Mouse (Mus musculus) hindlimb bud, embryonic 11.5 days (tissue): ENCODE measurements around the gene Cd86.

Source experiments
- DNase-seq: peaks from one replicate; pipeline ENCODE4 v3.0.0-alpha.2; 2012; ENCODE audit warnings: low read depth, low spot score; ENCODE audit errors: extremely low spot score

Cd86 gene

DNA sequence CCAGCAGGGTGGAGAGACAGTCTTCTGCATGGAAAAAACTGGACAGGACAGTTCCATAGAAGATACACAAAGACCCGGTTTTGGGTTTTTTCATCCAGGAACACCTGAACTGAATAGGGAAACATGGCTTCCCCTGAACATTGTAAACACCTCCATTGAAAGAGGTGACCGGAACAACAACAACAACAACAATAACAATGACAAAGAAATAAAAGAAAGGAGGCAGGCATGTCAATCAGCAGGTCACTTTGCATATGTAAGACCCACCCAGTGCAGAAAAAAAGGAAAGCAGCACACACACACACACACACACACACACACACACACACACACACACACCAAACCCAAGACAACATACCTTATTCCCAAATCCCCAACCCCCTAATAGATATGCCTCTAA is 52.2 kb downstream of the Cd86 start:
- DNase-seq: no peak

DNA sequence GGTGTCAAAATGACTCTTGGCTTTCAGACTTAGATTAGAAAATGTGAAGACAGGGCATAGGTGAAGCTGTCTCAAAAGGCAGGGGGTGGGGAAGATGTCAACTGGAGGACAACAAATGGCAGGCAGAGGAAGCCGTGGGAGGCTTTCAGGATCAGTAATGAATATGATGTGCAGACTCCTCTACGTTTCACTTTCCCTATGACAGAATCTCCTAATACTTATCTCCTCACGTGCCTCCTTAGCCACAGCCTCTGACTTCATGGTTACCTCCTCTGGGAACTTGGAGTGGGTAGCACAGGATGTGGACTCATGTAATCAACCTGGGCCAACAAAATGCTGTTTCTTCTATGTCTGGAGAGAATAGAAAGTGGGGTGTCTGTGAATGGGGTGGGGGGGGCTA is 63.2 kb downstream of the Cd86 start:
- no peak for DNase-seq

DNA sequence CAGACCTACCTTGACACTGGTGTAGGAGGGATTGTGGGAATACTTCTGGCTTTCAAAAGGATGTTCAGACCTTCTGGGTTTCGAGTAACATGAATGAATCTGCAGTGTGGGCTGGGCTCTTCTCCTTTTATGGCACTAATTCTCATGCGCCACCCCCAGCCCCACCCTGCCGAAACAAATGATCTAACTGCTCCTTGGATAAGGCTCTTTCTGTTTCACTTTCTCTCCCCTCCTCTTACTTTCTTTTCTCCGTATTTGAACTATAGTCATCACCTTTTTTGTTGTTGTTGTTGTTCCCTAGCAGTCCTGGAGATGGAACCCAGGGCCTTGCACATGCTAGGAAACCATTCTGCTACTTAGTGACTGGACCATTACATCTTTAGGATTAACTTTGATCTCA is 67.6 kb downstream of the Cd86 start:
- DNase-seq: no peak

DNA sequence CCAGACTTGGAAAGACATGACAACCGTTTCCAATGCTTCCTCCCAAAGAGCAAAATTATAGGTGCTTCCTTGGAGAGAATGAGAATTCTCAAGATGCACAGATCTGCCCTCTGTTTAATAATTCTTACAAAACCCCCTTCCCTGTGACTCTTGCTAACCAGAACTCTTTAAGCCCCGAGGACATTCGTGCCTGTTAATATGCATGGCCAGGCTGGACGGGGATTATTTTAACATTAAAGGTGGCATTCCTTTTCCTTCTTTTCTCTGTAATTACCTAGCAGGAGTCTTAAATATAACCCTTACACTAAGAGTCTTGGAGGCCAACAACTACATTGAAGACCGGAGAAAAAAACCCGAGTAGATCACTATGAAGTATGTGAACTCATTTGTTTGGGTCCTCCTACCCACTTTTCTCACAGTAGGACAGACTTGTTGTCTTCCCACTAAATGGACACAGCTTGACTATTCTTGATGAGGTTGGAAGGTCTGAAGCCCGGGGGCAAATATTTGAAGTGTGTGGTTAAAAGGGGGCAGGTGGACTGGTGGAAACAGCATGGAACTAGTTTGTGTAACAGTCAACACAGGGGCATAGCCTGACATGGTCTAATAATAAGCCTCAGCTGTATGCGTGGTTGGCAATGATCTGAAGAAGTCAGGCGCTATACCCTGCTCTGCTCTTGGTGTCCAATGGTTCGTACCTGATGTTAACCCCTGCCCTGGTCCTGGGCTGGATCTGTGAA is 69.0 kb downstream of the Cd86 start:
- no peak for DNase-seq

DNA sequence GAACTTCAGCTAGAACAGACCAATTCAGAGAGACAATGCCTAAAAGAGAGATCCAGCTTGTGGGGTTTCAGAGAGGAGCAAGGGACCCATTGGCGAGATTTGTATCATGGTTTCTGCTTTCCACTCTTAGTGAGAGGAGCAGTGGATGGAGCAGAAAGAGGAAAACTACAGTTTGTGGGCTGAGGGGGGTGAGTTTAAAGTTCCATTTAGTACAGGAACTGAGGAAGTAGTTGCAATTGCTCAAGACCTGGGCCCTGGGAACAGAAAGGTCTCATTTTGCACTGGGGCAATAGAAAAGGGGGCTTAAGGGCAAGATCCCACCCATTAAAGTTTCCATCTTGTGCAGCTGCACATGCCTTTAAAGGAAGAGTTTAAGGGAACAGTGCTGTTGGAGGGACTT is 76.0 kb downstream of the Cd86 start:
- no peak for DNase-seq

DNA sequence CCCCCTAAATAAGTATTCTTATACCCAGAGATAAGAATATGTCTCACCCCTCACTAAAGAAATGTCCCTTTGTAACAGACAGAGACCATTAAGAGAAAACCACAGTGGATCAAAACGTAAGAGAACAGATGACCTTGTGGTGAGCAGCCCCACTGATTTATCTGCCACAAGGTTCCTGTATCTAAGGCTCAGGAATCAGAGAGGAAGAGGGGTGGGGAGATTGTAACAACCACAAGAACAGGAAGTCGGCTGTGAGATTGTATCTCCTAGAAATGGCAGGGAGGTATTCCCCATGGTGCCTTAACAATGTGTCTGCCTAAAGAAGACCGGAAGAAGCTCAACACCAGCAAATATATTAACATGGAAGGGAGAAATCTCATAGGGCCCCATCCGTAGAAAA is 77.9 kb downstream of the Cd86 start:
- no peak for DNase-seq

DNA sequence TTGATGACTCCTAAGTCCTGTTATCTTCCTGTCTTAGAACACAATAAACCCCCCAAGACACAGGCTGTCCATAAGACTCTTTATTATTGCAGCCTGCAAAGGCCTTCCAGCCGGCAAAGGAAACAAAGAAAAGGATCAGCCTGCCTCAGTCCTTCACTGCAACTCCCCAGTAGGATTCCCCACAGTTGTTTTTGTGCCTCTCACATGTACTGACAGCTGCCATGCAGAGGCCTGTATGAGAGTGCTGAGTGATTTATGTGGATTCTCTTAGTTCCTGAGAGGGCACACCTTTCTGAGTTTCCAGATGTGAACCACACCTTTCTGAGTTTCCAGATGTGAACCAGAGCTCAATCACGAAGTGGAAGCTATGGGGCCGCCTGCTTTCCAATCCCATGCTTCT is 83.8 kb downstream of the Cd86 start:
- DNase-seq: no peak

DNA sequence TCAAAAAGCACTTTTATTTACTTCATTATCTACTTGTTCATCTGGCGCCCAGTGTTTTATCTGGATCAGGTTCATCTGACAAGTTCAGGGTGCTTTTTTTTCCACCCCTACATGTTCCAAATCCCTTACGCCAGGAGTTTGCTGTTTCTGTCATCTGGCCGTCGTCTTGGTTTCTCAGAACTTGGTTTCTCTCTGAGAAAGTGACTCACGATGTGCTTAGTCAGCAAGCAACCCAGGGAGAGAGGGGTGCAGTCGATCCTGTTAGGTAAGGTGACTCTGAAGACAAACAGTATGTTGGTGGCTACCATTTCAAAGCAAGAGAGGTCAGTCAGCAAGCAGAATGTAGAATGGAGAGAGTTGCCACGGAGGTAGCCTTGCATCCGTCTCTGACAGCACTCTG is 93.9 kb downstream of the Cd86 start:
- DNase-seq: no peak

DNA sequence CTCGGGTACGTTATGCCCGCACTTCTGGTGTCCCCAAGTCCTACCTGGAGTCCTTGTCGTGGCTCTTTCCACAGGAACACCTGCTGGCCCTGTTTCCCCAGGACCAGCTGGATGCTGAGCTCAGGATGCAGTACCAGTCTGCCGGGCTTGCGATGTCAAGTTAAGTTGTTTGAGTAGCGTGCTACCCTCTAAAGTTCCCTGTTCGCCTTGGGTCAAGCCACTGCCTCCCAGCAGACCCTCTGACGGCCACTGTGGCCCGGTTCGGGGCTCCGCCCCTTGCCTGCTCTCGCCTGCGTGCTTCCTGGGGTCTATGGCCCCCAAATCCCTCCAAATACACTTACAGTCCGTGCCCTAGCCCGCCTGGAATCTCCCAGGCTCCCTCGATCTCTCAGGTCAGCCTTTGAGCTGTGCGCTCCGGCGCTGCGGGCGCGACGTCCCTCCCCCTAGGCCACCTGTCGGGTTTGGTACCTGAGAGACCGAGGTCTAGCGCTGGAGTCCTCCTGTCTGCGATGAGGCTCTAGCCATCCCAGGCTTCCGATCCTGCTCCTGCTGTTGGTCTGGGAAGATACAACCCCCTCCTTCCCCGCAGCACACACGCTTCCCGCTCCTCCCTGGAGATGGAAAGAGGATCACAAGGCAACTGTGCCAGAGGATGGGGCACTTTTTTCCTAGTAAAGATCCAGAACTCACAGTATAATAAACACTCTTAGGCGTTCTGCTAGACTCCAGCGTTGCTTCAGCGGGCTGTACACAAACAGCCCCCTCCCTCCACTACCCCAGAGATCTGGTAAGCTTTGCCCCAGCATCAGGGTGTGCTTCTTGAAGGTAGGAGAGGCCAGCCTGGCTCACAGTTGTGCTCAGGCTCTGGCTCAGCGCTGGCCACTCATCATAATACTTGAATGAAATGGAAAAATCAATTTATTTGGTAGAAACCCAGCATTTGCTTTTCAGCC is 104.2 kb downstream of the Cd86 start, which contains the start of gene Casr:
Gene Casr (minus strand): TSS at position 756 of the 953 bp plus-strand sequence.
- DNase-seq: no peak

DNA sequence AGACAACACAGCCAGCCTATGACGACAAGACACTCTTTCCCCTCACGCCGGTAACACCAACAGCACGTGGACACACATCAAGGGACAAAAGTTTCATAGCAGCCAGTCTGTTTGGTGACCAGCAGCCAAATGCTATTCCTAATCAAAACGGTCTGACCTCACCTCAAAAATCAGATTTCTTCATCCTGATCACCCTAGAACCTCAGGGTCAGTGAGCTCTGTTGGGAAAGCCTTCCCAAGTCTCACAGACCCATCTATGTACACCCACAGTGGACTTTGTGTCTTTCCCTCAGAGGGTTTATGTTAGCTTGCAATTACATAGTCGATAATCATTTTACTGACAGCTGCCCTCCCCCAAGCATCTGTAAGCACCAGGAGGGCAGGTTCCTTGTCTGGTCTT is 106.3 kb downstream of the Cd86 start:
- no peak for DNase-seq

DNA sequence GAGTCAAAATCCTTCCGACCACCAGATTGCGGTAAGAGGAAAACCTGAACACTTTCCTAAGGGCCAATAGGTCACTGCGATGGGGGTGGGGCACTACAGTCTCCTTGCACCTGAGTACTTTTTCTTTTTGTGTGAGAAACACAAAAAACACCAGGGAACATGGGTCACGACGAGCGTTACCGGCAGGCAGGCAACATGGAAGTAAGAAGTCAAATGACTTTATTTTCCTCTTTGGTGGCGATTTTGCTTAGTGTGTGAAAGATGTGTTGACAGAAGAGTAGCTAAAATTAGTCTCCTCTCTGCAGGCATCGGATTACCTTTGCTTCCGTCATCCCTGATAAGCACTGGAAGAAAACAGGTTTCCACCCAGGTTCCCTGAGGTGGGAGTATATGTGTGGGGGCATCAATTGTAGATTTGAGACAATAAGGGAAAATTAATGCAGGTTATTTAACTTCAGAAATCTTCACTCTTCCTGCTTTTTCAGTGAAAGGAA is 110.2 kb downstream of the Cd86 start:
- DNase-seq: no peak
